Mouse (Mus musculus) activated CD4-positive, CD25-positive, alpha-beta regulatory T cell, adult 9 weeks (primary cell): ENCODE measurements around the gene Gps2. TPM values are rescaled to one million over a fixed set of nuclear protein-coding genes. Genes with fewer than 3 reads are reported as not detected.

Source experiments
- polyA plus RNA-seq: library from polyadenylated mRNA; unstranded; fragments of 100-300 nt; shearing (Covaris generic); gene quantifications from one replicate; pipeline ENCODE4 v1.2.1, GENCODE M21; 2017

The Gps2 gene
- 135 TPM for polyA plus RNA-seq

DNA sequence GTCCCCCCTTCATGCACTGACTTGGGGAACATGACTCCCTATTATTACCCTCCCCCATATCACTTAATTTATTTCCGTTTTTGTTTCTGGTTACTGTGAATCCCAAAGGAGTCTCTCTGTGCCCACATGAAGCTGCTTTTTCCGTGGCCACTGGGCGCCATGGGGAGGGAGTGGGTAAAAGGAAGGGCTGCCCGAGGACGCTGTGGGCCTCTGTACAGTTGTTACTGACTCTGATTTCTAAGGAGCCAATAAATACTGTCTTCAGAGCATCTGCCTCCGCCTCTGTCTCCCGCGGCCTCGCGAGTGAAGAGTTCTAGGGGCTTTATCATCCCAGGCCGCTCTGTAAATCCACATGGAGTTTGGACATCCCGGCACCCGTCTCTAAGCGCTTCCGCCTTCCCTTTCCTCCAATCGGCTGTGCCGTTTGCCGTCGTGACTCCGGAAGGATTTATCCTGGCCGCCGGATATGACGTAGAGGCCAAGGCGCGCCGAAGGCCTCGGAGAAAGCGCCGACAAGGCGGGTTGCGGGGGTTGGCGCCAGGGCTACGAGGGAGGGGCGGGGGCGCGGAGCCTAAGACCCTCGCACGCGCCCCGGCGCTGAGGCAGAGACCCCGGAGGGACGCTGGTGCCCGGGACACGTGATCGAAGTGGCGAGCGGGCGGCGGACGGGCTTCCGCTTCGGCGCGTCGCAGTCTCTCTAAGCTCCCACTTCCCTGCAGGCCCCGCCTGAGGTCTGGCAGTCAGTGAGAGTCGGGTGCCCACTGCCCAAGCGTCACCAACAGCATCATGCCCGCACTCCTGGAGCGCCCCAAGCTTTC, at the start of gene Gps2:
Gps2 (plus strand) TSS at position 335 of the 818 bp plus-strand sequence.

DNA sequence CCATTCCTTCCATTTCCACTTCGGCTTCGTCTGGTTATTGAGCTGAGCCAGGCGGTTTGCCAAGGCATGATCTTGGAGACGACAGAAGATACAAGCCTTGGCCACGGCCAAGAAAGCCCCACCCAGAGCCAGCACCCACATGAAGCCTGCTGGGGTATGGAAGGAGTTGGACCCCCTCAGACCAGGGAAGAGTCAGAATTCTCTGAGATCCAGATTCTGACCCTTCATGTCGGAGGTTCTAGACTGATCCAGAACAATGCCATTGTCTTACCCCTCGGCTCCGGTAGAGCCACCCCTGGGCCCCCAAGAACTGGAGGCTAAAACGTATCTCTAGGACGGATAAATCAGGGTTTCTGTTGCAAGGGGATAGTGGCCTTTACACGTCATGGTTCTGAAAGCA, 35.8 kb upstream of the Gps2 start, which contains the start of gene Tmem95:
Tmem95 (minus strand) TSS at position 141 of the 400 bp plus-strand sequence.

DNA sequence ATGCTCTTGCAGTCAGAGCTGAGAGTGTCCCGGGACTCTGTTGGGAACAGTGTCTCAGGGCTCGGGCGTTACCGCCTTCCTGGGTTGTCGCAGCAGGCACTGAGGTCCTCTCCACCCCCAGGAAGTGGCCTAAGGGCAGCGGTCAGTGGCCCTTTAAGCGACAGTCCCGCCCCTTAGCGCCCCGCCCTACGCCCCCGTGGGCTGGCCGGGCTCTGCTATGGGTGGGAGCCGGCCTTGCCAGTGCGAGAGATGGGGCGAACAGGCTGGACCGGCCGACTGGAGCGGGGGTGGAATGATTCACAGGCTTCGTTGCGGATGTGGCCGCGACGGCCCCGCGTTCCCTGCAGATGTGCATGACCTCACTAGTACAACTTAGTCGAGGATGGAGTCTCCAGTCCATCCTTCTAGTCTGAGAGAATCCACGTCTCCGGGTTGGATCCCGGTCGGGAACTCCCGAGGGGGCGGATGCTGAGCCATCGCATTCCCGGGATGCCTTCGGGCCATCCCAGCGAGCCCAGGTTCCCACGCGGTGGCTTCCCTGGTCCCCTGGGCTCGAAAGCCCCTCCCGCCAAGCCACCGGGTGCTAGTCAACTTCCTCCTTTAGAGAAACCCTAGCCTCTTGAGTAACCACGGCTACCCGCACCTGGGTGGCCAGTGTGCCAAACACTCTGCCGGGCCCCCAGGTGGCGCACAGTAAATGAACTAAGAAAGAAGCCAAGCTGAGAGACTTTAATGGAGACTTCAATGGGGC, 32.7 kb upstream of the Gps2 start, which contains the start of gene Kctd11:
Kctd11 (minus strand) TSS at position 554 of the 751 bp plus-strand sequence.

DNA sequence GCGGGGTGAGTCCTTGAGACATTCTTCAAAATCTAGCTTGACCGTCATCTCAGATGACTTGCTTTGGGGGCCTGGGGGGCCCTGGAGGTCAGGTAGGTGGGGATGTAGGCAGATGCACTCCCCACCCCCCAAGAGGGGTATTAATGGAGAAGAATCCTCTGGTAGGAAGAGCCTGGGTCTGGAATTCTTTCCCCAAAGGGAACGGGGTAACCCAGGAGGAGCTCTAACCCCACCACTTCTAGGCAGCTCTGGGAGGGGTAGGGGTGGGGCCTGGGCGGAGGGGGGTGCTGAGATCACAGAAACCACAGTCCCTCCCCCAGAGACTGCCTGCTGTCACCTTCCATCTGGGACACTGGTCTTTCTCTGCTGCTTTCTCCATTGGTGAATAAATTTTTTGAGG, 18.4 kb upstream of the Gps2 start, which contains the start of gene Acap1:
Acap1 (minus strand) TSS at position 249 of the 400 bp plus-strand sequence.

DNA sequence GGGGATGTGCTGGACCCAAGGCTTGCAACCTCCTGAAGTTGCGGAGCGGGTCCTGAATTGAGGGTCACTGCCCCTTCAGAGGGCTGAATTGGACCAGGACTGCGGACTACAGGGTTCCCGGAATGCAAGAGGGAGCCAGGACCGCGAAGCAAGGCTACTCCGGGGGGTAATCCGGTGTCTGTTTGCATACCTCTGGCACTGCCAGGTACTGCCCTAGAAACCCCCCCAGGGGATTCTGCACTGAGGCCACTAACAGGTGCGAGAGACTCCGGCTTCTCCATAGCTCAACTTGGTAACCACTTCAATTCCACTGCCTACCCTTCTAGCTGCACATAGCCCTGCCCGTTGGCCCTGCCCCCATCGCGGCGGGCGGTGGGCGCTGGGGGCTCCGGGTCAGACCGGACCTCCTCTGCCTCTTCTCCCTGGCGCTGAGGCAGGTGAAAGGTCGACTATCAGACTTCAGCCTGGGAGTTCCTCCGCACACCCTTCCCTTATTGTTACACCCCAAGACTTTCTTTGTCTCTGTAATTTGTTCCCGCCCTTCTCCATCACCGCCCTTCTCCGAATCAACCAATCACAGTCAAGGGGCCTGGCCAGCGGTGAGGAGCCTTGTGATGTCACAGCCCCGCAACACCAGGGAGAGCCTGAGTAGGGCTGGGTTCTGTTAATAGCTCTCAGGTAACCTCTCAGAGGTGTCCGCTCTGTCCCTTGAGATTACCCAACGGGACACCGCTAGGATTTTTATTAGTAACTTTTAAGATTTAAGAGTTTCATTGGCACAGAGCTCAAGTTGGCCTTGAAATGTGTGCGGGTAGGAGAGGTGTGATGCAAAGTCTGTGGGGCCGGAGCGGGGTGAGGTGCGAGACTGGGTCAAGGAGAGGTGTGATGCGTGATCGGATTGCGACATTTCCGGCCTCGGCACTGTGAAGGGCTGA, 12.9 kb upstream of the Gps2 start, which contains the start of the genes 2810408A11Rik and Neurl4:
2810408A11Rik (minus strand) TSS at position 517 of the 935 bp plus-strand sequence.
Neurl4 (plus strand) TSS at position 602 of the 935 bp plus-strand sequence.

DNA sequence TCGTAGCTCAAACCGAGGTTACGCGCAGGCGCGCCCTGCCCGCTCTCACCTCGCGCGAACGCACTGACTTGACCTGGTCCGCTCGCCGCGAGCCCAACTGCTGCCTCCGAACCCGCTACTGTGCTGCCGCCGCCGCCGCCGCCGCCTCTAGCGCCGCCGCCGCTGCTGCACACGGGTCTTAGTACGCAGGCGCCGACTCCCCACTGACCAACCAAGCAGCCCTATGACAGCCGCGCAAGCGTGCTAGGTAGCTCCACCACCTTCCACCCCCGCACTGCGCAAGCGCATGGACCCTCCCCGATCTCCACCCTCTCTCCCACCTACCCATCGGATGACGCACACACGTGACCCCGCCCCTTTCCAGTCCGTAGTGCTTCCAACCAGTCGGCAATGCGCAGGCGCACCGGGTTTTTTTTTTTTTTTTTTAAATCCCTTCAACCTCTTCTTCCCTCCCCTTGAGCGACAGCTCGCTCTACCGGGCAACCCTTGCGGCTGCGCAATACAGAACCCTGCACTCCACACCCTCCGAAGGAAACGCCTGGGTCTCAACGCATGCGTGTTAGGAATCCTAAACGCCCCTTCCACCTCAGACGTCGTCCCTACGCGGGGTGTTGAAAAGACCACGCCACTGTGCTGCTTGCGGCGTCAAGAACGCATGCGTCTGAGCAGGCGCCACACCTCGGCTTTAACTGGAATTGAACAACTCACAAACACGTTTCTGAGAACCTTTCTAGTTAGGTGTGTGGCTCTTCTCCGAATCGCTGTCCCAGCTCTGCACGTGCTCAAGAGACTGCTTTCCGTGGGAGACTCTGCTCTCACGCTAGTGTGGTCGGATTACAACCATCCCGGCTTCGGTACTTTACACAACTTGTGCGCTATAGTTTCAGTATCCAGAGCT, 7.7 kb downstream of the Gps2 start, which contains the start of gene Eif5a:
Eif5a (minus strand) TSS at position 845 of the 898 bp plus-strand sequence.

DNA sequence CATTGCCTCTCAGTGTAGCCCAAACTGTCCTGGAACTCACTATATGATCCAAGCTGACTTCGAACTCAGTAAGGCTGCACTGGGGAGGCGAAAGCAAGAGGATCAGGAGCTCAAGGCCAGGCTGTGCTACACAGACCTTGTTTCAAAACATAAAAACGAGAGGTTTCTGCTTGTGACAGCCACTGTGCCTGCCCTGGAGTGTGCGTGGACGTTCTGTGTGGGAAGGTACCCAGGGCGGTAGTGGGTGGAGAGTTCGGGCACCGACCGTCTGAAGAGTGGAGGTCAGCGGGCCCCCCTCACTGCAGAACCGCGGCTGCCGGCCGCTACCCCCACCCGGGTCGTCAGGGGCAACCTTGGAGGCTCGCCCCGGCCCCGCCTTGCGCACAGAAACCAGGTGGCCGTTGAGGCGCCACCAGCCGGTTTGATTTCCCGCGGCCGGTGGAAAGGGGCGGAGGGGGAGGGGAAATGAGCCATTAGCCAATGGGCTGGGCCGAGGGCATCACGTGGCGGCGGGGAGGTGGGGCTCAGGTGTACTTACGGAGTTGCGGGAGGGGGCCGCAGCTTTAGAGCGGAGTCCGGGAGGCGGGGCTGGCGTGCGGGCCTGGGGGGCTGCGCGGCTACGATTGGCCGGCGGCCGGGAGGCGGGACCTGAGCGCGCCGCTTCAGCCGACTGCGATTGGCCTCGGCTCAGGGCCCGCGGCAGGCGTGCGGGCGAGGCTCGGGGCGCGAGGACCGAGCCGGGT, 21.6 kb downstream of the Gps2 start, which contains the start of gene Ybx2:
Ybx2 (plus strand) TSS at position 660 of the 743 bp plus-strand sequence.

DNA sequence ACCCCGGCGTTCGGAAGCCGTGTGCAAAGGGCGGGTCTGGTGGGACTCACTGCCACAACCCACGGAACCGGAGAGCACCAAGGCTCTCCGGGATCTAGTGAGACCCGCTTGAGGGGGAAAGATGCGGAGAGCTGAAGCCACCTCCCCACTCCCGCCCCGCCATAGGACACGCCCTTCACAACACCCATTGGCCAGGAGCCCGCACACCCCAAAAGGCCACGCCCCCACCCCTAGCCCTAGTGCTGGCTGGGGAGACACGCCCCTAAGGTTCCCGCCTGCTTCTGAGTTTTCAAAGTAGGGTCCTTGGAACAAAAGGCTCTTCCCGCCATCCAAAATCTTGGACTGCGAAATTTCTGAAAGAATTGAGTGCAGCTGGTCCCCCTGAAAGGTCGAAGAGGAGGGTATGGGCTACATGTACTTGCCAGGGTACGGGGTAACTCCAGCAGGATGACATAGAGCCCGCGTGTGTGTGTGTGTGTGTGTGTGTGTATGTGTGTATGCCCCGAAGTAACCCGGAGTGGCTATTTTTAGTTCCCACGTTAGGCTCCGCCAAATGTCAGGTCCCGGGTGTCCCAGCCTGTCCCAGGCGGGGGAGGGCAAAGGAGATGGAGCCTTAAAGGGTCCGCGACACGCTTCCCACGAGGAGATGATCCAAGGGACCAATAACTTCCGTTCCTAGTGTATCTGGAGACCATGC, 34.5 kb downstream of the Gps2 start, which contains the start of gene Slc2a4:
Slc2a4 (minus strand) TSS at position 123 of the 697 bp plus-strand sequence.

DNA sequence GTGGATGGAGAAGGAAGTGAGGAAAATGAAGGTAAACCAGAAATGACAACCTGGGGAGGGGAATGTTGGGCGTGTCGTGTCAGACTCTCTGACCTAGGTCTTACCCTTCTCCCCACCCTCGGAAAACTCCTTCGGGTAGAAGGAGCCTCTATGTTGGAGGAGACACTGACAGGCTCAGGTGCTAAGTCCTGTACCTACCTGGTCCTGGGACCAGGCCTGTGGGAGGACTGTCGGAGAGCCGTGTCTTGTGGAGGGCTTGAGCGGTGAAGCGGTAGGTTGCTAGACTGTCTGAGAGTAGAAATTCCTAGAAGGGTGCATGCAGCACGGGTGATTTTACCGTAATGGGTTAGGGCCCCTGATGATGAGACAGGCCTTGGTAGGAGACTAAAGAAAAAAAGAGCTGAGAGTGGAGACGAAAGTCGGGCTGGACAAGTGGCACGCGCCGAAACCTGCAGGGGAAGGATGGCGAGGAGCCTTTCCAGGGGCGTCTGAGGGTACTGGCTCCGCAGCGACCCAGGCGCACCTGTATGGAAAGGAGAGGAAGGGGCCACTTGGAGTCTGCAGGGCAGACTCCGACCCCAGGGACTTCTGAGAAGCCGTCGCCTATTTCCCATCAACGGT, 51.1 kb downstream of the Gps2 start, which contains the start of gene Cldn7:
Cldn7 (plus strand) TSS at position 130 of the 621 bp plus-strand sequence.

Other genes starting within 250 kb of the Gps2 start
- 10.0 TPM for gene Cd68, start 247.7 kb upstream of the Gps2 start, polyA plus RNA-seq
- 587 TPM for gene Eif4a1, start 241.5 kb upstream of the Gps2 start, polyA plus RNA-seq
- 41.0 TPM for gene Senp3, start 231.8 kb upstream of the Gps2 start, polyA plus RNA-seq
- not detected for gene Tnfsf13, start 228.1 kb upstream of the Gps2 start, polyA plus RNA-seq
- gene Tnfsf12, start 218.0 kb upstream of the Gps2 start, polyA plus RNA-seq, result not detected
- not detected for gene Tnfsfm13, start 217.8 kb upstream of the Gps2 start, polyA plus RNA-seq
- 59.9 TPM for gene Polr2a, start 155.3 kb upstream of the Gps2 start, polyA plus RNA-seq
- gene Slc35g3, start 151.9 kb upstream of the Gps2 start, polyA plus RNA-seq, result not detected
- gene Zbtb4, start 148.0 kb upstream of the Gps2 start, polyA plus RNA-seq, result 4.5 TPM
- 4.8 TPM for gene Chrnb1, start 117.9 kb upstream of the Gps2 start, polyA plus RNA-seq
- gene Fgf11, start 112.0 kb upstream of the Gps2 start, polyA plus RNA-seq, result not detected
- not detected for gene Tmem102, start 108.3 kb upstream of the Gps2 start, polyA plus RNA-seq
- not detected for gene Gm39566, start 98.6 kb upstream of the Gps2 start, polyA plus RNA-seq
- not detected for gene Spem2, start 95.4 kb upstream of the Gps2 start, polyA plus RNA-seq
- gene Spem1, start 91.7 kb upstream of the Gps2 start, polyA plus RNA-seq, result not detected
- 0.56 TPM for gene Nlgn2, start 76.1 kb upstream of the Gps2 start, polyA plus RNA-seq
- 125 TPM for gene Tmem256, start 75.4 kb upstream of the Gps2 start, polyA plus RNA-seq
- gene Plscr3, start 67.5 kb upstream of the Gps2 start, polyA plus RNA-seq, result 23.8 TPM
- gene Tnk1, start 55.2 kb upstream of the Gps2 start, polyA plus RNA-seq, result not detected
- not detected for gene Tmem95, start 35.9 kb upstream of the Gps2 start, polyA plus RNA-seq
- 2.1 TPM for gene Kctd11, start 32.5 kb upstream of the Gps2 start, polyA plus RNA-seq
- 613 TPM for gene Acap1, start 18.3 kb upstream of the Gps2 start, polyA plus RNA-seq
- gene 2810408A11Rik, start 12.9 kb upstream of the Gps2 start, polyA plus RNA-seq, result 2.8 TPM
- 3.6 TPM for gene Neurl4, start 12.8 kb upstream of the Gps2 start, polyA plus RNA-seq
- gene Eif5a, start 8.1 kb downstream of the Gps2 start, polyA plus RNA-seq, result 1,138 TPM
- gene Ybx2, start 21.9 kb downstream of the Gps2 start, polyA plus RNA-seq, result not detected
- gene Slc2a4, start 34.3 kb downstream of the Gps2 start, polyA plus RNA-seq, result 0.31 TPM
- not detected for gene Cldn7, start 50.9 kb downstream of the Gps2 start, polyA plus RNA-seq
- 30.2 TPM for gene Ctdnep1, start 67.3 kb downstream of the Gps2 start, polyA plus RNA-seq
- gene Elp5, start 68.6 kb downstream of the Gps2 start, polyA plus RNA-seq, result 70.4 TPM
- gene Gabarap, start 77.3 kb downstream of the Gps2 start, polyA plus RNA-seq, result 493 TPM
- gene Phf23, start 81.9 kb downstream of the Gps2 start, polyA plus RNA-seq, result 114 TPM
- gene Dvl2, start 86.7 kb downstream of the Gps2 start, polyA plus RNA-seq, result 19.7 TPM
- gene Acadvl, start 101.5 kb downstream of the Gps2 start, polyA plus RNA-seq, result 120 TPM
- 9.4 TPM for gene Dlg4, start 103.1 kb downstream of the Gps2 start, polyA plus RNA-seq
- gene Asgr1, start 140.2 kb downstream of the Gps2 start, polyA plus RNA-seq, result not detected
- not detected for gene Asgr2, start 178.8 kb downstream of the Gps2 start, polyA plus RNA-seq
- not detected for gene Mgl2, start 216.4 kb downstream of the Gps2 start, polyA plus RNA-seq
- gene Clec10a, start 242.3 kb downstream of the Gps2 start, polyA plus RNA-seq, result not detected